Mouse (Mus musculus) ES-Bruce4 (cell line): ENCODE measurements around the gene Samd4b.

Experiments used
- CTCF ChIP-seq: IDR thresholded peaks from one replicate; pipeline ENCODE4 v1.8.1; 2011; ENCODE audit warnings: low read depth, low read length
- EP300 ChIP-seq: IDR thresholded peaks from 2 replicates; pipeline ENCODE4 v1.6.1; 2011; ENCODE audit warnings: low read depth, low read length; ENCODE audit not compliant: insufficient read depth
- POLR2A ChIP-seq: IDR thresholded peaks from one replicate; pipeline ENCODE4 v1.8.1; 2011; ENCODE audit warnings: low read length; ENCODE audit not compliant: insufficient read depth

GRCm38 (mm10) chr7:28451531-28452360 is 146.2 kb downstream of the Samd4b start, which contains the start of gene Lrfn1:
- TF ChIP-seq EP300 (no peak), CTCF (no peak), POLR2A (no peak)
